Mouse (Mus musculus) limb, embryonic 13.5 days (tissue): ENCODE data around the gene Bloc1s4. TPM values are rescaled to one million over a fixed set of nuclear protein-coding genes. Genes with fewer than 3 reads are reported as not detected.

Source experiments
- ATAC-seq: fragments of 200-750 bp; cut with Nextera tagmentation; 2 replicates; pipeline ENCODE4 v1.8.0; 2017; ENCODE audit warnings: low read depth, moderate number of reproducible peaks, moderate TSS enrichment; ENCODE audit not compliant: low FRiP score
- H3K27ac ChIP-seq: fragments of 300-500 bp; sonication (generic); 2 replicates; pipeline ENCODE4 v1.5.1; 2015; ENCODE audit warnings: inconsistent platforms, mild to moderate bottlenecking, moderate library complexity
- H3K27me3 ChIP-seq: fragments of 300-500 bp; sonication (generic); 2 replicates; pipeline ENCODE4 v1.6.1; 2015; ENCODE audit warnings: mild to moderate bottlenecking, inconsistent platforms
- H3K36me3 ChIP-seq: fragments of 300-500 bp; sonication (generic); 2 replicates; pipeline ENCODE4 v1.6.1; 2015; ENCODE audit warnings: inconsistent platforms, mild to moderate bottlenecking, moderate library complexity
- H3K4me1 ChIP-seq: fragments of 300-500 bp; sonication (generic); 2 replicates; pipeline ENCODE4 v1.6.1; 2015; ENCODE audit warnings: inconsistent platforms
- H3K4me2 ChIP-seq: fragments of 300-500 bp; sonication (generic); replicated peaks from 2 replicates; pipeline ENCODE4 v1.6.1; 2015; ENCODE audit warnings: inconsistent platforms, mild to moderate bottlenecking, moderate library complexity
- H3K4me3 ChIP-seq: fragments of 300-500 bp; sonication (generic); 2 replicates; pipeline ENCODE4 v1.5.1; 2015; ENCODE audit warnings: moderate library complexity, mild to moderate bottlenecking, inconsistent platforms
- H3K9ac ChIP-seq: fragments of 300-500 bp; sonication (generic); 2 replicates; pipeline ENCODE4 v1.6.1; 2015; ENCODE audit warnings: mild to moderate bottlenecking, inconsistent platforms
- H3K9me3 ChIP-seq: fragments of 300-500 bp; sonication (generic); 2 replicates; pipeline ENCODE4 v1.6.1; 2016; ENCODE audit warnings: inconsistent platforms
- WGBS: fragments of 180-500 bp; shearing (Covaris S2); methylation state at CpG from one replicate; pipeline ENCODE4 v1.1.7; 2015; 5-methylcytosine and 5-hydroxymethylcytosine counted together
- polyA plus RNA-seq: library from polyadenylated mRNA; unstranded; fragments of >200 nt; fragmentation: Nextera tagmentation; extraction: Ambion mirVana; gene quantifications from 2 replicates; pipeline ENCODE4 v1.2.1, GENCODE M21; 2015

Gene Bloc1s4
- polyA plus RNA-seq, 1 experiment from 2014 or later: 28.2 TPM

GRCm38 (mm10) chr5:36737765-36738164, 10.7 kb downstream of the Bloc1s4 start:
- no peak for ATAC-seq
- Histone ChIP-seq H3K4me2 (no peak overlapping the region), H3K4me3 (no peak overlapping the region), H3K9ac (no peak overlapping the region), H3K27ac (no peak overlapping the region), H3K27me3 (no peaks in the 10 kb centered on the region), H3K4me1 (no peaks in the 10 kb centered on the region), H3K36me3 (no peaks in the 10 kb centered on the region), H3K9me3 (no peaks in the 10 kb centered on the region)
- 54% methylated on average over 4 of the region's 4 CpGs for WGBS

- 78% methylated on average over 8 of the region's 8 CpGs for WGBS
- H3K9me3 ChIP-seq: no peaks in the 10 kb centered on the region
- ATAC-seq: no peak
- H3K9ac ChIP-seq: no peak overlapping the region
- no peaks in the 10 kb centered on the region for H3K27me3 ChIP-seq
- H3K4me1 ChIP-seq: no peaks in the 10 kb centered on the region
- no peak overlapping the region for H3K4me2 ChIP-seq
- H3K4me3 ChIP-seq: no peak overlapping the region
- H3K27ac ChIP-seq: no peak overlapping the region
- H3K36me3 ChIP-seq: no peaks in the 10 kb centered on the region
Measured at GRCm38 (mm10) chr5:36736009-36736408, 12.4 kb downstream of the Bloc1s4 start.

GRCm38 (mm10) chr5:36735106-36735505, 13.3 kb downstream of the Bloc1s4 start:
- no peaks in the 10 kb centered on the region for H3K36me3 ChIP-seq
- no peak overlapping the region for H3K9ac ChIP-seq
- no peaks in the 10 kb centered on the region for H3K9me3 ChIP-seq
- no peaks in the 10 kb centered on the region for H3K4me1 ChIP-seq
- H3K27me3 ChIP-seq: no peaks in the 10 kb centered on the region
- no peak overlapping the region for H3K27ac ChIP-seq
- ATAC-seq: no peak
- H3K4me2 ChIP-seq: no peak overlapping the region
- whole genome bisulfite sequencing: 82% methylated on average over 6 of the region's 6 CpGs
- no peak overlapping the region for H3K4me3 ChIP-seq

- H3K27ac ChIP-seq: no peak overlapping the region
- no peak overlapping the region for H3K4me2 ChIP-seq
- H3K9me3 ChIP-seq: no peaks in the 10 kb centered on the region
- H3K9ac ChIP-seq: no peak overlapping the region
- H3K4me3 ChIP-seq: no peak overlapping the region
- no peak for ATAC-seq
- 76% methylated on average over 3 of the region's 3 CpGs for WGBS
- no peaks in the 10 kb centered on the region for H3K4me1 ChIP-seq
- H3K27me3 ChIP-seq: no peaks in the 10 kb centered on the region
- H3K36me3 ChIP-seq: no peaks in the 10 kb centered on the region
Measured at GRCm38 (mm10) chr5:36733405-36733804, 15.0 kb downstream of the Bloc1s4 start.

GRCm38 (mm10) chr5:36731901-36732652, 16.4 kb downstream of the Bloc1s4 start:
- Histone ChIP-seq H3K27me3 (no peaks in the 10 kb centered on the region), H3K36me3 (no peaks in the 10 kb centered on the region), H3K4me2 (no peak overlapping the region), H3K9me3 (no peaks in the 10 kb centered on the region), H3K27ac (no peak overlapping the region), H3K9ac (no peak overlapping the region), H3K4me3 (no peak overlapping the region), H3K4me1 (no peaks in the 10 kb centered on the region)
- WGBS: 72% methylated on average over 7 of the region's 7 CpGs
- no peak for ATAC-seq

- Histone ChIP-seq H3K9ac (no peak overlapping the region), H3K36me3 (no peaks in the 10 kb centered on the region), H3K4me1 (no peaks in the 10 kb centered on the region), H3K27me3 (no peaks in the 10 kb centered on the region), H3K9me3 (no peaks in the 10 kb centered on the region), H3K4me2 (no peak overlapping the region), H3K27ac (no peak overlapping the region), H3K4me3 (no peak overlapping the region)
- 71% methylated on average over 3 of the region's 3 CpGs for WGBS
- no peak for ATAC-seq
Measured at GRCm38 (mm10) chr5:36730689-36731088, 17.8 kb downstream of the Bloc1s4 start.

GRCm38 (mm10) chr5:36729923-36730322, 18.5 kb downstream of the Bloc1s4 start:
- Histone ChIP-seq H3K36me3 (no peaks in the 10 kb centered on the region), H3K4me3 (no peak overlapping the region), H3K4me1 (no peaks in the 10 kb centered on the region), H3K4me2 (no peak overlapping the region), H3K9me3 (no peaks in the 10 kb centered on the region), H3K27me3 (no peaks in the 10 kb centered on the region), H3K27ac (no peak overlapping the region), H3K9ac (no peak overlapping the region)
- WGBS: 85% methylated on average over 2 of the region's 2 CpGs
- no peak for ATAC-seq

GRCm38 (mm10) chr5:36729086-36729473, 19.4 kb downstream of the Bloc1s4 start:
- Histone ChIP-seq H3K4me3 (no peak overlapping the region), H3K27ac (no peak overlapping the region), H3K4me1 (no peaks in the 10 kb centered on the region), H3K9me3 (no peaks in the 10 kb centered on the region), H3K36me3 (no peaks in the 10 kb centered on the region), H3K4me2 (no peak overlapping the region), H3K9ac (no peak overlapping the region), H3K27me3 (no peaks in the 10 kb centered on the region)
- WGBS: 78% methylated on average over 4 of the region's 4 CpGs
- ATAC-seq: no peak

GRCm38 (mm10) chr5:36728403-36729085, 19.9 kb downstream of the Bloc1s4 start:
- Histone ChIP-seq H3K27me3 (no peaks in the 10 kb centered on the region), H3K9me3 (no peaks in the 10 kb centered on the region), H3K4me2 (no peak overlapping the region), H3K36me3 (no peaks in the 10 kb centered on the region), H3K4me1 (no peaks in the 10 kb centered on the region), H3K9ac (no peak overlapping the region), H3K4me3 (no peak overlapping the region), H3K27ac (no peak overlapping the region)
- WGBS: 77% methylated on average over 8 of the region's 8 CpGs
- no peak for ATAC-seq

GRCm38 (mm10) chr5:36727776-36728175, 20.7 kb downstream of the Bloc1s4 start:
- H3K9me3 ChIP-seq: no peaks in the 10 kb centered on the region
- no peak overlapping the region for H3K4me3 ChIP-seq
- no peak for ATAC-seq
- H3K4me1 ChIP-seq: no peaks in the 10 kb centered on the region
- no peaks in the 10 kb centered on the region for H3K27me3 ChIP-seq
- H3K27ac ChIP-seq: no peak overlapping the region
- no peaks in the 10 kb centered on the region for H3K36me3 ChIP-seq
- no peak overlapping the region for H3K4me2 ChIP-seq
- H3K9ac ChIP-seq: no peak overlapping the region
- WGBS: 72% methylated on average over 7 of the region's 7 CpGs

- 58% methylated on average over 2 of the region's 2 CpGs for WGBS
- no peak for ATAC-seq
- Histone ChIP-seq H3K4me2 (no peak overlapping the region), H3K27me3 (no peaks in the 10 kb centered on the region), H3K4me3 (no peak overlapping the region), H3K9ac (no peak overlapping the region), H3K9me3 (no peaks in the 10 kb centered on the region), H3K36me3 (no peaks in the 10 kb centered on the region), H3K27ac (no peak overlapping the region), H3K4me1 (no peaks in the 10 kb centered on the region)
Measured at GRCm38 (mm10) chr5:36727136-36727535, 21.3 kb downstream of the Bloc1s4 start.

- WGBS: 73% methylated on average over 9 of the region's 9 CpGs
- Histone ChIP-seq H3K9ac (no peak overlapping the region), H3K36me3 (no peaks in the 10 kb centered on the region), H3K9me3 (no peaks in the 10 kb centered on the region), H3K27me3 (no peaks in the 10 kb centered on the region), H3K4me1 (no peaks in the 10 kb centered on the region), H3K4me3 (no peak overlapping the region), H3K4me2 (no peak overlapping the region), H3K27ac (no peak overlapping the region)
- no peak for ATAC-seq
Measured at GRCm38 (mm10) chr5:36726387-36726801, 22.1 kb downstream of the Bloc1s4 start.

- Histone ChIP-seq H3K4me2 (no peak overlapping the region), H3K27ac (no peak overlapping the region), H3K4me1 (no peaks in the 10 kb centered on the region), H3K9ac (no peak overlapping the region), H3K9me3 (no peaks in the 10 kb centered on the region), H3K27me3 (no peaks in the 10 kb centered on the region), H3K36me3 (no peaks in the 10 kb centered on the region), H3K4me3 (no peak overlapping the region)
- no peak for ATAC-seq
- WGBS: 68% methylated on average over 12 of the region's 12 CpGs
Measured at GRCm38 (mm10) chr5:36725861-36726260, 22.6 kb downstream of the Bloc1s4 start.
